Mouse (Mus musculus): ENCODE results near the gene Cadps2. TPM values are rescaled to one million over a fixed set of nuclear protein-coding genes. Genes with fewer than 3 reads are reported as not detected.

Gene Cadps2
- polyA plus RNA-seq, 1 experiment from 2014 or later = 7.4 TPM

- ATAC-seq (ENCODE audit: low read depth) = no peak
- no peak overlapping the region for H3K9ac ChIP-seq (ENCODE audit: low read length)
- no peak overlapping the region for H3K4me3 ChIP-seq (ENCODE audit: low read length)
- no peaks in the 10 kb centered on the region for H3K4me1 ChIP-seq (replicated peaks; ENCODE audit: control insufficient read depth, insufficient read depth, low read length)
- WGBS = 34% methylated on average over 5 of the region's 5 CpGs
- no peaks in the 10 kb centered on the region for H3K9me3 ChIP-seq (ENCODE audit: control insufficient read depth, low read length)
- H3K27me3 ChIP-seq (ENCODE audit: control insufficient read depth, insufficient read depth, low read depth, low read length) = no peaks in the 10 kb centered on the region
- H3K36me3 ChIP-seq (ENCODE audit: control insufficient read depth, insufficient read depth, low read length) = no peaks in the 10 kb centered on the region
- no peak overlapping the region for H3K4me2 ChIP-seq (ENCODE audit: low read depth, low read length)
- H3K27ac ChIP-seq (ENCODE audit: low read length) = no peak overlapping the region
Measured at GRCm38 (mm10) chr6:23386711-23387110, 452.5 kb downstream of the Cadps2 start.

GRCm38 (mm10) chr6:23383004-23383347 is 456.2 kb downstream of the Cadps2 start:
- H3K36me3 ChIP-seq (ENCODE audit: control insufficient read depth, insufficient read depth, low read length) = no peaks in the 10 kb centered on the region
- H3K4me3 ChIP-seq (ENCODE audit: low read length) = no peak overlapping the region
- ATAC-seq (ENCODE audit: low read depth) = no peak
- H3K9me3 ChIP-seq (ENCODE audit: control insufficient read depth, low read length) = no peaks in the 10 kb centered on the region
- no peak overlapping the region for H3K9ac ChIP-seq (ENCODE audit: low read length)
- 52% methylated on average over 1 of the region's 1 CpGs for WGBS
- no peaks in the 10 kb centered on the region for H3K4me1 ChIP-seq (replicated peaks; ENCODE audit: control insufficient read depth, insufficient read depth, low read length)
- H3K27ac ChIP-seq (ENCODE audit: low read length) = no peak overlapping the region
- no peak overlapping the region for H3K4me2 ChIP-seq (ENCODE audit: low read depth, low read length)
- H3K27me3 ChIP-seq (ENCODE audit: control insufficient read depth, insufficient read depth, low read depth, low read length) = no peaks in the 10 kb centered on the region

DNA sequence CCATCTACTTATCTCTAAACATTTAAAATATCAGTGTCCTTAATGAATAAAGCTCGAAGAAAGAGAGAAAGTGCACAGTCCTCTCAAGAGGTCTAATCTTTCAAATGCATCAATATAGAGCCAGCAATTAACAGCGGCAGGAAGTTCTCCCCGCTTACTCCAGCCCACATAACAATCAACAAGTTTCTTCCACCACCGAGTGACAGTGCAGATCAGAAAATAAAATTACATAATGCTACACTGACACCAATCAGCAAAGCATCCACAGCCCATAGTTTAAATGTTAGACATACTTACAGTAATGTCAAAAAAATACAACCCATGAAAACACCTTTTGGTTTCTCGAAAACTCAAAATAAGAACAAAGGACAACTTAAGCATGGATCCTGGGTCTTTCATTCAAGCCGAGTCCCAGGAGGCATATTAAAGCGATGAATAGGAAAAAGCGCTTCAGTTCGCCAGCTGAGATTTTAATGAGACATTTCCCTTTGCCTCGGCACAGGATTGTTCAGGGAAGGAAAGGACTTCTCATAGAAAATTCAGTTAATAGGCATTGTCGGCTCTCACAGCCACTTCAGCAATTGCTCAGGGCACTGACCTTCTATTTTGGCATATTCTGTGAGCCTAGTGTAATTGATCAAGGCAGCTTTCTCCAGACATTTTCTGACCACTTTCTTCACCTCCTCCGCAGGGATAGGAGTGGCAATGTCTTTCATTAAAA is 456.8 kb downstream of the Cadps2 start:
- Histone ChIP-seq H3K4me2 (ENCODE audit: low read depth, low read length) (no peak overlapping the region), H3K9ac (ENCODE audit: low read length) (no peak overlapping the region), H3K27me3 (ENCODE audit: control insufficient read depth, insufficient read depth, low read depth, low read length) (no peaks in the 10 kb centered on the region), H3K27ac (ENCODE audit: low read length) (no peak overlapping the region), H3K9me3 (ENCODE audit: control insufficient read depth, low read length) (no peaks in the 10 kb centered on the region), H3K4me1 (replicated peaks; ENCODE audit: control insufficient read depth, insufficient read depth, low read length) (no peaks in the 10 kb centered on the region), H3K36me3 (ENCODE audit: control insufficient read depth, insufficient read depth, low read length) (no peaks in the 10 kb centered on the region), H3K4me3 (ENCODE audit: low read length) (no peak overlapping the region)
- no peak for ATAC-seq (ENCODE audit: low read depth)
- WGBS = 43% methylated on average over 12 of the region's 12 CpGs

- Histone ChIP-seq H3K9me3 (ENCODE audit: control insufficient read depth, low read length) (no peaks in the 10 kb centered on the region), H3K27me3 (ENCODE audit: control insufficient read depth, insufficient read depth, low read depth, low read length) (no peaks in the 10 kb centered on the region), H3K4me1 (replicated peaks; ENCODE audit: control insufficient read depth, insufficient read depth, low read length) (no peaks in the 10 kb centered on the region), H3K9ac (ENCODE audit: low read length) (no peak overlapping the region), H3K4me3 (ENCODE audit: low read length) (no peak overlapping the region), H3K36me3 (ENCODE audit: control insufficient read depth, insufficient read depth, low read length) (no peaks in the 10 kb centered on the region), H3K27ac (ENCODE audit: low read length) (no peak overlapping the region), H3K4me2 (ENCODE audit: low read depth, low read length) (no peak overlapping the region)
- ATAC-seq (ENCODE audit: low read depth) = peak; percentile 71
- 51% methylated on average over 7 of the region's 7 CpGs for WGBS
Measured at GRCm38 (mm10) chr6:23376327-23376726, 462.9 kb downstream of the Cadps2 start.

DNA sequence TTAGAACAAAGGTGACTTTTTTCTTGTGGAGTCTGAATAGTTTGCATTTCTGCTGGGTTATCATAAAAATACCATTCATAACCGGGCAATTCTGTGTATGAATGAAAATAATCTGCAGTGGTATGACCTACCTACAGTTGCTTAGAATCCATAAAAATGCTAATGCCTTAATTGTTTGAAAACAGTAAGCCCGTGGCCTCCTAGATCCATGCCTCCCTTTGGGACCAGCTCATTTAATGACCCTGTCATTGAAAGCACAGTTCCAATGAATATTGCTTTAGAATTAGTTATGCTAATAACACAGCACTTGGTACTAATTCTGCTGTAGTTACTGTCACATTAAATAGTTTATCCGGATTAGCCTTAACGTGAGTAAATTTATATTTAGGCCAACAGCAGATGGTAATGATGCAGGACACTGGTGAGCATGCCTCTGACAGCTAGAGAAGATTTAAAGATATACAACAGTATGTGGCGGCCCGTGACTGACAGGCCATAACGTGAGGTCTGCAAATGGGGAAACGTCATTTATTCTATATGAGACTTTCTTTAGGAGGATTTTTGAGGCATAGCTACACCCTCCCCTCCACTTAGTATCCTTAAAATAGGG is 477.3 kb downstream of the Cadps2 start:
- Histone ChIP-seq H3K4me1 (replicated peaks; ENCODE audit: control insufficient read depth, insufficient read depth, low read length) (no peaks in the 10 kb centered on the region), H3K9me3 (ENCODE audit: control insufficient read depth, low read length) (no peaks in the 10 kb centered on the region), H3K27me3 (ENCODE audit: control insufficient read depth, insufficient read depth, low read depth, low read length) (no peaks in the 10 kb centered on the region), H3K36me3 (ENCODE audit: control insufficient read depth, insufficient read depth, low read length) (no peaks in the 10 kb centered on the region), H3K9ac (ENCODE audit: low read length) (no peak overlapping the region), H3K4me3 (ENCODE audit: low read length) (no peak overlapping the region), H3K4me2 (ENCODE audit: low read depth, low read length) (no peak overlapping the region), H3K27ac (ENCODE audit: low read length) (no peak overlapping the region)
- ATAC-seq (ENCODE audit: low read depth) = no peak
- 73% methylated on average over 8 of the region's 8 CpGs for WGBS

DNA sequence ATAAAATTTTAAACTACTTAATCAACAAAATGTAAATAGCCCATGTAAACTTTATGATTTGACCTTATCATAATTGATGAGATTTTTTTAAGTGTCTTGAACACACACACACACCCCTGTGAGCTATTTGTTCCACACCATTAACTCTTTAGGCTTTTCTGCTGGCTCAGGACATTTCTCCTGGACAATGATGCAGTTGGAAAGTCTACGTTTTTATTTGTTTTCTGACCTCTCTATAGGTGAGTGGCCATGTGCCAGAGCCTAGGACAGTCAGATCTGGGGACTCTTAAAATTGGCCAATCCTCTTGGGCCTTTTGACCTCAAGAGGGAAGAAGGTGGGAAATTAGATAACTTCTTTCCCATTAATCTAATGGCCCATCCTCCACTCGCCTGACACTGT is 478.6 kb downstream of the Cadps2 start:
- H3K4me1 ChIP-seq (replicated peaks; ENCODE audit: control insufficient read depth, insufficient read depth, low read length) = no peaks in the 10 kb centered on the region

GRCm38 (mm10) chr6:23356141-23356540 is 483.1 kb downstream of the Cadps2 start:
- Histone ChIP-seq H3K9me3 (ENCODE audit: control insufficient read depth, low read length) (no peaks in the 10 kb centered on the region), H3K27me3 (ENCODE audit: control insufficient read depth, insufficient read depth, low read depth, low read length) (no peaks in the 10 kb centered on the region), H3K4me2 (ENCODE audit: low read depth, low read length) (no peak overlapping the region), H3K4me1 (replicated peaks; ENCODE audit: control insufficient read depth, insufficient read depth, low read length) (no peaks in the 10 kb centered on the region), H3K4me3 (ENCODE audit: low read length) (no peak overlapping the region), H3K9ac (ENCODE audit: low read length) (no peak overlapping the region), H3K36me3 (ENCODE audit: control insufficient read depth, insufficient read depth, low read length) (no peaks in the 10 kb centered on the region), H3K27ac (ENCODE audit: low read length) (no peak overlapping the region)
- ATAC-seq (ENCODE audit: low read depth) = no peak
- 54% methylated on average over 4 of the region's 4 CpGs for WGBS

More for the DNA sequence above, 478.6 kb downstream of the Cadps2 start:
- H3K9me3 ChIP-seq (ENCODE audit: control insufficient read depth, low read length) = no peaks in the 10 kb centered on the region
- H3K36me3 ChIP-seq (ENCODE audit: control insufficient read depth, insufficient read depth, low read length) = no peaks in the 10 kb centered on the region
- ATAC-seq (ENCODE audit: low read depth) = no peak
- no peaks in the 10 kb centered on the region for H3K27me3 ChIP-seq (ENCODE audit: control insufficient read depth, insufficient read depth, low read depth, low read length)
- H3K4me2 ChIP-seq (ENCODE audit: low read depth, low read length) = no peak overlapping the region
- H3K4me3 ChIP-seq (ENCODE audit: low read length) = no peak overlapping the region
- H3K9ac ChIP-seq (ENCODE audit: low read length) = no peak overlapping the region
- no peak overlapping the region for H3K27ac ChIP-seq (ENCODE audit: low read length)
- WGBS = 61% methylated on average over 2 of the region's 2 CpGs

- peak; percentile 26; the same call in 1 of the 2 replicates for ATAC-seq (ENCODE audit: low read depth)
- Histone ChIP-seq H3K27ac (ENCODE audit: low read length) (no peak overlapping the region), H3K9me3 (ENCODE audit: control insufficient read depth, low read length) (no peaks in the 10 kb centered on the region), H3K9ac (ENCODE audit: low read length) (no peak overlapping the region), H3K36me3 (ENCODE audit: control insufficient read depth, insufficient read depth, low read length) (no peaks in the 10 kb centered on the region), H3K27me3 (ENCODE audit: control insufficient read depth, insufficient read depth, low read depth, low read length) (no peaks in the 10 kb centered on the region), H3K4me1 (replicated peaks; ENCODE audit: control insufficient read depth, insufficient read depth, low read length) (no peaks in the 10 kb centered on the region), H3K4me2 (ENCODE audit: low read depth, low read length) (no peak overlapping the region), H3K4me3 (ENCODE audit: low read length) (no peak overlapping the region)
- 5% methylated on average over 7 of the region's 7 CpGs for WGBS
Measured at GRCm38 (mm10) chr6:23353480-23353879, 485.7 kb downstream of the Cadps2 start.

DNA sequence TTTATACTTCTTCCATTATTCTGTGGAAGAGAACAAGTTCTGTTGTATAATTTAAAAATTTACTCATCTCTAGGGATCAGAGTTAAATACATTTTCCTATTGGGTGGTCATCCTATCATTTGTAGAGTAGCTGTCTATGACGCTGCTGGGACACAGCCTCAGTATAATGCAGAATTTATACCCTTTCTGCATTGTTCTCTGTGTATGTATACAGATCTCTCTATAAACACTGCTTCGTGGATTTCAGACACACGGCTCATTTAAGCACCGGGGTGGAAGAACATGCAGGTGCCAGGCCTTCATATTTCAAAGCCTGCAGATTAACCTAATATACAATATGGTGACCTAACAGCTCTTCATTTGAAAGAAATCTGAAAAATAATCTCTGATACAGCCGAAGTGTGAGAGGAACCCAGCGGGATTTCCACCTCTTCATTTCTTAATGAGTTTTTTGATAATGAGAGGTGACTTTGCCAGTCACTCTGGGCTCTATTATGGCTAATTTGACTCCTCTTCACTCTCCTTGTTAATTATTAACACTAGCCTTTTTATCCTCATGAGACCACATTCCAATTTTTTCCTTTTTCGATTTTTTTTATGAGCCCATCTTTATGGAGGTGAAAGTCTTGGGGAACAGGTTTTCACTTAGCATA is 501.7 kb downstream of the Cadps2 start:
- Histone ChIP-seq H3K4me1 (replicated peaks; ENCODE audit: control insufficient read depth, insufficient read depth, low read length) (no peaks in the 10 kb centered on the region), H3K4me2 (ENCODE audit: low read depth, low read length) (no peak overlapping the region), H3K9ac (ENCODE audit: low read length) (no peak overlapping the region), H3K27ac (ENCODE audit: low read length) (no peak overlapping the region), H3K27me3 (ENCODE audit: control insufficient read depth, insufficient read depth, low read depth, low read length) (no peaks in the 10 kb centered on the region), H3K9me3 (ENCODE audit: control insufficient read depth, low read length) (no peaks in the 10 kb centered on the region), H3K4me3 (ENCODE audit: low read length) (no peak overlapping the region), H3K36me3 (ENCODE audit: control insufficient read depth, insufficient read depth, low read length) (no peaks in the 10 kb centered on the region)
- ATAC-seq (ENCODE audit: low read depth) = no peak
- 59% methylated on average over 7 of the region's 7 CpGs for WGBS

Measured in lung, embryonic 16.5 days (tissue).